Mouse (Mus musculus): ENCODE results near the gene Kcnc4. TPM values are rescaled to one million over a fixed set of nuclear protein-coding genes. Genes with fewer than 3 reads are reported as not detected.

Gene Kcnc4
- total RNA-seq, 4 experiments from 2014 or later: 59.7 to 66.2 (median 61.6) TPM

Other genes with a start within 250 kb of the Kcnc4 start
- gene Cym, start 237.8 kb downstream of the Kcnc4 start, total RNA-seq (2022): under 1 TPM in 1 of 4 experiments, not detected in 3; 0.37 TPM
- gene A630076J17Rik, start 228.9 kb downstream of the Kcnc4 start, total RNA-seq (2022): not detected
- under 1 TPM in 1 of 4 experiments, not detected in 3; 0.11 TPM for gene Prok1, start 219.8 kb downstream of the Kcnc4 start, total RNA-seq (2022)
- gene Lamtor5, start 180.7 kb downstream of the Kcnc4 start, total RNA-seq (2022): 10 to 100 TPM; 61.9 to 70.2 (median 63.6) TPM
- 1 to 10 TPM; 1.3 to 1.9 (median 1.7) TPM for gene Slc16a4, start 168.3 kb downstream of the Kcnc4 start, total RNA-seq (2022)
- gene Rbm15, start 125.9 kb downstream of the Kcnc4 start, total RNA-seq (2022): 10 to 100 TPM; 25.5 to 27.4 (median 26.5) TPM
- gene Slc6a17, start 58.5 kb upstream of the Kcnc4 start, total RNA-seq (2022): 100 to 1,000 TPM; 328 to 391 (median 344) TPM
- gene Ubl4b, start 95.5 kb upstream of the Kcnc4 start, total RNA-seq (2022): under 1 TPM in 1 of 4 experiments, not detected in 3; 0.70 TPM
- gene Alx3, start 135.5 kb upstream of the Kcnc4 start, total RNA-seq (2022): 1 to 10 TPM in 2 of 4 experiments, under 1 TPM in 2; 0.53 to 2.4 (median 0.82) TPM
- gene Gm10961, start 171.8 kb upstream of the Kcnc4 start, total RNA-seq (2022): not detected
- 10 to 100 TPM; 52.3 to 62.6 (median 55.1) TPM for gene Strip1, start 172.1 kb upstream of the Kcnc4 start, total RNA-seq (2022)
- 100 to 1,000 TPM; 308 to 354 (median 335) TPM for gene Ahcyl1, start 237.0 kb upstream of the Kcnc4 start, total RNA-seq (2022)

Data from left cerebral cortex, adult 8-10 months (tissue).